Mouse (Mus musculus) ovary, adult 2 months (tissue): ENCODE results near the gene Rwdd2b. TPM values are rescaled to one million over a fixed set of nuclear protein-coding genes. Genes with fewer than 3 reads are reported as not detected.

Source experiments
- polyA plus RNA-seq: library from polyadenylated mRNA; depleted of rRNA; stranded (reverse); fragments of >200 nt; gene quantifications from 2 replicates; pipeline ENCODE4 v1.2.3, GENCODE M21; 2012; rRNA removed

Rwdd2b gene
- 3.1 and 3.2 TPM in 2 replicates for polyA plus RNA-seq

DNA sequence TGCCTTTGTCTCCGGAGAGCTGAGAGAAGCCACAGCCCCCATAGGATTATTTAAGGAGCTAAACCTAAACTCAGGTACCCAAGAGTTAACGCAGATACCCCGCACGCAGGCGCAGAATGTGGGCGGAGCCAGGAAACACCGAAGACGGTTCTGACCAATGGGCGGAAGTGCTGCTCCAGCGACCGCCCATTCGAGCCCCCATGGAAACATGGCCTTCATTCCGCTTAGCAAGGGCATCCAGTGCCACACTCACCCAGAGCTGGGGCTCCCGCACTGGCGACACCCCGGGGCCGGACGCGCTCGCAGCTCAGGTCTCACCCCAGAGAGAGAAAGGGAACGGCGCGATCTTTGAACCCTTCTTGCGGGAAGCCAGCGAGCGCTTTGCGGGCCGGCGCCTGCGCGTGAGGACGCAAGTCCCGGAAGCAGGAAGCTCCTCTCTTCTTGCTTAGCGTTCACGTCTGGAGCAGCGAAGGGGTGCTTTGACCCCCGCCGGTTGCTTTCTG is at the start of gene Rwdd2b:
TSS of gene Rwdd2b (minus strand) at position 390 of the 503 bp plus-strand sequence.

DNA sequence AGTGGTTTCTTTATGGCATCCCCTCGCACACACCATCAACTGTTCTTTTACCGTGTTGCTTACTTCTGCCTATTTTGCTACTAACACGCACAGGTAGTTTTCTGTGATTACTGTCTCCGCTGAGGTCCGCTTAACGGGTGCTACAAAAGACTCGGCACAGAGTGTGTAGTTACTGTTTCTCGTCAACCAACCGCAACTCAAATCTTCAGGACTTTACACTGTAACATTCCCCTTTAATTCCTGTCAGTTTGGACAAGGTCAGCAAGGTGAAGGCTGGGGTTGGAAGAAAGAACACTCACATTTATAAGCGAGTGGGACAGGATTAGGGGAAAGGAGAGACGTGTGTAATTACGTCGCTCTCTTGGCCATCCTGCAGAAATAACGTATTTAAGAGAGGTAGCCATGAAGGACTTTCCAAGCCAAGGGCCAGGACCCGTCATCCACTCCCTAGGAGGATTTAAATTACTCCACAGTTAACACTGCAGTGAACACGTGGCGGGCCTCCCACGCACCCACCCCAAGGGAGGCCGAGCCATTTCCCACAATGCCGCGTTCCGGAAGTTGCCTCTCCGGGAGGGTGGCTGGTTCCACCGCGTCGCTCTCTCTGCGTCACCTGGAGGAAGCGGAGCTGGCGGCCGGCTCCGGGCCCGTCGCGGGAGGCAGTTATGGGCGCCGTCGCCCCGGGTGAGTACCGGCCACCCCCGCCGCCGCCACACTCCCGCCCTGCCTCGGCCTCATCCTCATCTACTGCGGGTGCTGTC is 14.2 kb upstream of the Rwdd2b start, which contains the start of gene Usp16:
TSS of gene Usp16 (plus strand) at position 285 of the 761 bp plus-strand sequence.

DNA sequence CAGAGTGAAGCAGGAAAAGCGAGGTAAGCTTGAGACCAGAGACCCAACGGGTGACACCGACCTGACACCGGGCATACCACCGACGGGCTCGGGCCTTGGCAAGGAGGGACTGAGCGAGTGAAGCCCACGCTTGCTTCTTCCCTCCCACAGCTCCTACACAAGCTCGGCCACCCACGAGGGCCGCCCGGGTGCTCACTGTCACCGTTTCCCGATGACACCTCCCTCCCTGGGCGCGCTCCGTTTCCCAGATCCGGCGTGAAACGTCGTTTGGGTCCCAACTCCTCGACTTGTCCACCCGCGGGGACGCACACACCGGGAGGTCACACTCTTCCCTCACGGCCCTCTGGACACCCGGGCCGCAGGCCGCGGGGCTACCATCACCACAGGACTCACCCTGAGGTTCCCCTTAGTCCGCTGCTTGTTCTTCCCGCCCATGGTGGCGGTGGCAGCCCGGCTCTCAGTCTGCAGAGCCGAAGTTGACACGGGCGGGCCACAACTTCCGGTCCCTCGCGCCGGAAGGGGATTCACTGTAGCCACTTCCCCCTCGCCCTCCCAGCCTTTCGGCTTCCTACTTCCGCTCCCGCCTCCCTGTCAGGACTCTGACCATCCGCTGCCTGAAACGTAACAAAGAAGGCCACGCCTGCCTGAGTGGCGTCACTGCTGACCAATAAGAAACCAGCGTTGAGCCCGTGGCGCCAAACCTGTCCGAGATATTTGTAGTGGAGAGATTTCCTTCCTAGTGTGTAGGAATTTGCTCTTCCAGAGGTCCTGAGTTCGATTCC is 8.1 kb downstream of the Rwdd2b start, which contains the start of gene Ltn1:
TSS of gene Ltn1 (minus strand) at position 580 of the 782 bp plus-strand sequence.

Other genes with a start within 250 kb of the Rwdd2b start
- 13.7 and 16.1 TPM in 2 replicates for gene N6amt1, start 86.4 kb downstream of the Rwdd2b start, polyA plus RNA-seq
- gene Ltn1, start 8.0 kb downstream of the Rwdd2b start, polyA plus RNA-seq: 4.9 and 6.2 TPM in 2 replicates
- gene Usp16, start 14.1 kb upstream of the Rwdd2b start, polyA plus RNA-seq: 12.9 and 15.8 TPM in 2 replicates
- gene Cct8, start 55.3 kb upstream of the Rwdd2b start, polyA plus RNA-seq: 14.0 and 16.8 TPM in 2 replicates
- gene Map3k7cl, start 112.8 kb upstream of the Rwdd2b start, polyA plus RNA-seq: 5.6 and 6.5 TPM in 2 replicates